Mouse (Mus musculus): ENCODE data around the gene Apela.
A peak's percentile ranks its signal among the peaks of the same experiment; 100 is the strongest.

Apela gene

GRCm38 (mm10) chr8:65037117-65037533, at the start of gene Apela:
Gene Apela, minus strand, starts transcription at chr8:65037336.
- peak; percentile 52 for DNase-seq (ENCODE audit: inconsistent ontology term)

GRCm38 (mm10) chr8:65085680-65086079, 48.5 kb upstream of the Apela start:
- no peak for DNase-seq (ENCODE audit: inconsistent ontology term)

GRCm38 (mm10) chr8:65080731-65081130, 43.6 kb upstream of the Apela start:
- DNase-seq (ENCODE audit: inconsistent ontology term) = no peak

GRCm38 (mm10) chr8:65074733-65075132, 37.6 kb upstream of the Apela start, which contains the start of gene Gm10663:
Gene Gm10663, plus strand, starts transcription at chr8:65075033.
- DNase-seq (ENCODE audit: inconsistent ontology term) = no peak

- DNase-seq (ENCODE audit: inconsistent ontology term) = no peak
Measured at GRCm38 (mm10) chr8:65070996-65071395, 33.9 kb upstream of the Apela start.

- no peak for DNase-seq (ENCODE audit: inconsistent ontology term)
Measured at GRCm38 (mm10) chr8:65068473-65068819, 31.3 kb upstream of the Apela start.

GRCm38 (mm10) chr8:65067694-65068472, 30.7 kb upstream of the Apela start:
- DNase-seq (ENCODE audit: inconsistent ontology term) = peak; percentile 3

GRCm38 (mm10) chr8:65067031-65067430, 29.9 kb upstream of the Apela start:
- DNase-seq (ENCODE audit: inconsistent ontology term) = no peak

- DNase-seq (ENCODE audit: inconsistent ontology term) = no peak
Measured at GRCm38 (mm10) chr8:65065622-65066021, 28.5 kb upstream of the Apela start.

GRCm38 (mm10) chr8:65064071-65064470, 26.9 kb upstream of the Apela start:
- no peak for DNase-seq (ENCODE audit: inconsistent ontology term)

GRCm38 (mm10) chr8:65062195-65062594, 25.1 kb upstream of the Apela start:
- no peak for DNase-seq (ENCODE audit: inconsistent ontology term)

GRCm38 (mm10) chr8:65056722-65057121, 19.6 kb upstream of the Apela start:
- DNase-seq (ENCODE audit: inconsistent ontology term) = no peak

- no peak for DNase-seq (ENCODE audit: inconsistent ontology term)
Measured at GRCm38 (mm10) chr8:65053968-65054367, 16.8 kb upstream of the Apela start.

GRCm38 (mm10) chr8:65053554-65053953, 16.4 kb upstream of the Apela start:
- no peak for DNase-seq (ENCODE audit: inconsistent ontology term)

GRCm38 (mm10) chr8:65047801-65048200, 10.7 kb upstream of the Apela start:
- DNase-seq (ENCODE audit: inconsistent ontology term) = no peak

- DNase-seq (ENCODE audit: inconsistent ontology term) = no peak
Measured at GRCm38 (mm10) chr8:65047193-65047592, 10.1 kb upstream of the Apela start.

GRCm38 (mm10) chr8:65046565-65046964, 9.4 kb upstream of the Apela start:
- no peak for DNase-seq (ENCODE audit: inconsistent ontology term)

- DNase-seq (ENCODE audit: inconsistent ontology term) = no peak
Measured at GRCm38 (mm10) chr8:65034136-65034535, 3.0 kb downstream of the Apela start.

- no peak for DNase-seq (ENCODE audit: inconsistent ontology term)
Measured at GRCm38 (mm10) chr8:65033056-65033455, 4.1 kb downstream of the Apela start.

- DNase-seq (ENCODE audit: inconsistent ontology term) = no peak
Measured at GRCm38 (mm10) chr8:65032107-65032506, 5.0 kb downstream of the Apela start.

- DNase-seq (ENCODE audit: inconsistent ontology term) = no peak
Measured at GRCm38 (mm10) chr8:65030735-65031485, 6.2 kb downstream of the Apela start.

- DNase-seq (ENCODE audit: inconsistent ontology term) = no peak
Measured at GRCm38 (mm10) chr8:65029776-65030175, 7.4 kb downstream of the Apela start.

Data from Muller cell, postnatal 12 days (primary cell).